ENCODE assay signal across 23 mouse cellular contexts in the genomic region with DNA sequence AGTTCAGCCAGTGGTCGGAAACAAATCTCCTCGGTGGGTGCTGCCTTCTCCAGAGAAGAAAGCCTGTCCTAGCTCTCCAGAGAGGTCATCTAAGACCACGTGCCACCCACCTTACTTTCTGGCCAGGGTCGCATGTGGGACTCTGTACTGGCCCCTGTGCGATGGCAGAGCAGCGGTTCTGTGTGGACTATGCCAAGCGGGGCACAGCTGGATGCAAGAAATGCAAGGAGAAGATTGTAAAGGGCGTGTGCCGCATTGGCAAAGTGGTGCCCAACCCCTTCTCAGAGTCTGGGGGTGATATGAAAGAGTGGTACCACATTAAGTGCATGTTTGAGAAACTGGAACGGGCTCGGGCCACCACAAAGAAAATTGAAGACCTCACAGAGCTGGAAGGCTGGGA. TPM values are rescaled to one million over a fixed set of nuclear protein-coding genes. Genes with fewer than 3 reads are reported as not detected.
DNase-seq lines count a peak whose midpoint lies in the region; ATAC-seq and TF ChIP-seq lines count a peak whose summit lies in the region.
"Had no signal": no experiment of that assay in that cellular context is flagged by ENCODE, and none has a peak within 500 bp of the region (broad histone marks: within the 10 kb centered on the region; RNA-seq: fewer than 3 reads in every experiment).

No protein-coding gene starts in this region.

- peak; percentile 64 for DNase-seq in heart, embryonic 10.5 days (ENCODE audit: low spot score)
- DNase-seq in heart, adult 9 months (ENCODE audit: low spot score in 2 of 2) = no peak
- DNase-seq in stomach, postnatal 0 days (ENCODE audit: low spot score) = no peak
- DNase-seq in hindbrain, embryonic 11.5 days (ENCODE audit: low spot score) = no peak
- DNase-seq: adrenal gland, adult 2 months; adrenal gland, postnatal 10 days; adrenal gland, postnatal 25 days; cerebellum, adult 11 months; cerebellum, adult 18-20 months; cerebellum, adult 8-10 months; cerebellum, adult 9-11 months; cerebellum, postnatal 14 days; cerebellum, postnatal 36 days; embryo, embryonic 11 days had no signal

- TF ChIP-seq CTCF in stomach, postnatal 0 days (IDR thresholded peaks at IDR 0.05; ENCODE audit: low read depth) = no peak

- H3K27ac ChIP-seq in heart, embryonic 10.5 days = no peak overlapping the region
- H3K27ac ChIP-seq in stomach, postnatal 0 days (replicated peaks) = peak overlapping the region; percentile 65; the same call in 1 of the 2 replicates
- H3K27ac ChIP-seq in hindbrain, embryonic 11.5 days (ENCODE audit: low read depth, low read length) = no peak overlapping the region
- H3K27ac ChIP-seq: embryonic facial prominence, embryonic 13.5 days; embryonic facial prominence, embryonic 15.5 days; forebrain, embryonic 10.5 days; forebrain, embryonic 12.5 days had no signal

- H3K36me3 ChIP-seq in heart, embryonic 10.5 days = peaks cover 52% of the 10 kb centered on the region
- H3K36me3 ChIP-seq in megakaryocyte, embryonic 14.5 days (replicated peaks; ENCODE audit: low read length) = peaks cover 55% of the 10 kb centered on the region
- peaks cover 3% of the 10 kb centered on the region; the same call in 1 of the 2 replicates for H3K36me3 ChIP-seq in stomach, postnatal 0 days (ENCODE audit: control insufficient read depth, insufficient read depth, low read length)
- 0 out of 2 replicates have a peak, but pooled peaks cover 3% of the 10 kb centered on the region for H3K36me3 ChIP-seq in hindbrain, embryonic 11.5 days (ENCODE audit: control insufficient read depth, insufficient read depth, low read length)

- H3K9me3 ChIP-seq in heart, embryonic 10.5 days = no peaks in the 10 kb centered on the region
- no peaks in the 10 kb centered on the region for H3K9me3 ChIP-seq in megakaryocyte, embryonic 14.5 days
- no peaks in the 10 kb centered on the region for H3K9me3 ChIP-seq in stomach, postnatal 0 days (ENCODE audit: control insufficient read depth, low read length)
- no peaks in the 10 kb centered on the region for H3K9me3 ChIP-seq in hindbrain, embryonic 11.5 days (ENCODE audit: control insufficient read depth, low read length)
- H3K9me3 ChIP-seq: embryonic facial prominence, embryonic 13.5 days; embryonic facial prominence, embryonic 15.5 days; forebrain, embryonic 10.5 days; forebrain, embryonic 12.5 days had no signal

- H3K27me3 ChIP-seq in heart, embryonic 10.5 days (ENCODE audit: insufficient read depth, poor library complexity, severe bottlenecking) = no peaks in the 10 kb centered on the region
- no peaks in the 10 kb centered on the region for H3K27me3 ChIP-seq in megakaryocyte, embryonic 14.5 days (replicated peaks)
- no peaks in the 10 kb centered on the region for H3K27me3 ChIP-seq in stomach, postnatal 0 days (ENCODE audit: control insufficient read depth, insufficient read depth, low read length)
- H3K27me3 ChIP-seq in hindbrain, embryonic 11.5 days (ENCODE audit: control insufficient read depth, insufficient read depth, low read length) = no peaks in the 10 kb centered on the region
- H3K27me3 ChIP-seq: embryonic facial prominence, embryonic 13.5 days; embryonic facial prominence, embryonic 15.5 days; forebrain, embryonic 12.5 days had no signal

- no peak for ATAC-seq in megakaryocyte, adult 5-6 weeks (ENCODE audit: poor library complexity, severe bottlenecking)
- no peak; the same call in 1 of the 2 replicates for ATAC-seq in stomach, postnatal 0 days (ENCODE audit: low FRiP score, low TSS enrichment)
- no peak for ATAC-seq in hindbrain, embryonic 11.5 days (ENCODE audit: low FRiP score)
- ATAC-seq: forebrain, embryonic 14.5 days had no signal

- WGBS in heart, embryonic 10.5 days = 91% methylated on average over 11 of the region's 11 CpGs
- WGBS in stomach, postnatal 0 days = 78% methylated on average over 11 of the region's 11 CpGs
- WGBS in hindbrain, embryonic 11.5 days = 96% methylated on average over 11 of the region's 11 CpGs

- H3K9ac ChIP-seq in stomach, postnatal 0 days (ENCODE audit: low read length) = no peak overlapping the region
- H3K9ac ChIP-seq in hindbrain, embryonic 11.5 days (ENCODE audit: low read depth, low read length) = no peak overlapping the region
- H3K9ac ChIP-seq: embryonic facial prominence, embryonic 13.5 days; embryonic facial prominence, embryonic 15.5 days; forebrain, embryonic 12.5 days had no signal

- H3K4me2 ChIP-seq in stomach, postnatal 0 days (replicated peaks; ENCODE audit: low read depth) = 0 out of 2 replicates have a peak overlapping the region, but pooled peaks have one; percentile 25
- H3K4me2 ChIP-seq in hindbrain, embryonic 11.5 days (replicated peaks; ENCODE audit: low read depth, low read length) = no peak overlapping the region
- H3K4me2 ChIP-seq: embryonic facial prominence, embryonic 15.5 days had no signal

- peaks cover 16% of the 10 kb centered on the region for H3K4me1 ChIP-seq in heart, embryonic 10.5 days
- peaks cover 40% of the 10 kb centered on the region for H3K4me1 ChIP-seq in megakaryocyte, embryonic 14.5 days
- no peaks in the 10 kb centered on the region; the same call in 1 of the 2 replicates for H3K4me1 ChIP-seq in stomach, postnatal 0 days (replicated peaks; ENCODE audit: control insufficient read depth, insufficient read depth)
- H3K4me1 ChIP-seq in hindbrain, embryonic 11.5 days (replicated peaks; ENCODE audit: control insufficient read depth, insufficient read depth, low read length) = no peaks in the 10 kb centered on the region; the same call in 1 of the 2 replicates

- H3K4me3 ChIP-seq in heart, embryonic 10.5 days = no peak overlapping the region
- peak overlapping the region; percentile 14 for H3K4me3 ChIP-seq in megakaryocyte, embryonic 14.5 days (replicated peaks)
- H3K4me3 ChIP-seq in stomach, postnatal 0 days (ENCODE audit: low read depth, low read length) = no peak overlapping the region
- no peak overlapping the region for H3K4me3 ChIP-seq in hindbrain, embryonic 11.5 days (ENCODE audit: low read depth, low read length)
- H3K4me3 ChIP-seq: embryonic facial prominence, embryonic 13.5 days; embryonic facial prominence, embryonic 15.5 days; erythroblast, embryonic 14.5 days; forebrain, embryonic 10.5 days; forebrain, embryonic 12.5 days had no signal

- TF ChIP-seq EP300 in stomach, postnatal 0 days (optimal IDR thresholded peaks at IDR 0.05) = no peak

RNA-seq across cellular contexts. Expression of a gene that starts 2.5 kb away (rescaled TPM):
- polyA plus RNA-seq in heart, embryonic 10.5 days (2016; fragmentation: Nextera tagmentation; extraction: Ambion mirVana) = 31.8 and 32.4 TPM in 2 replicates
- polyA plus RNA-seq in megakaryocyte, embryonic 14.5 days (2012; ENCODE audit: insufficient read depth, low replicate concordance) = 29.8 and 53.0 TPM in 2 replicates
- 14.0 and 15.7 TPM in 2 replicates for total RNA-seq in megakaryocyte, adult 5-6 weeks (2015)
- 17.7 and 20.3 TPM in 2 replicates for total RNA-seq in megakaryocyte, adult 5-6 weeks (2017)
- polyA plus RNA-seq in stomach, postnatal 0 days (2015; fragmentation: Nextera tagmentation; extraction: Ambion mirVana) = 13.4 and 13.7 TPM in 2 replicates
- 38.0 and 48.0 TPM in 2 replicates for polyA plus RNA-seq in hindbrain, embryonic 11.5 days (2014; fragmentation: Nextera tagmentation; extraction: Ambion mirVana)

RNA-seq across cellular contexts. Expression of a gene that starts 19.3 kb away (rescaled TPM):
- 29.6 and 37.3 TPM in 2 replicates for polyA plus RNA-seq in heart, embryonic 10.5 days (2016; fragmentation: Nextera tagmentation; extraction: Ambion mirVana)
- 3.3 and 16.1 TPM in 2 replicates for polyA plus RNA-seq in megakaryocyte, embryonic 14.5 days (2012; ENCODE audit: insufficient read depth, low replicate concordance)
- total RNA-seq in megakaryocyte, adult 5-6 weeks (2015) = 13.9 and 15.6 TPM in 2 replicates
- total RNA-seq in megakaryocyte, adult 5-6 weeks (2017) = 39.9 and 46.3 TPM in 2 replicates
- 19.2 and 19.6 TPM in 2 replicates for polyA plus RNA-seq in stomach, postnatal 0 days (2015; fragmentation: Nextera tagmentation; extraction: Ambion mirVana)
- polyA plus RNA-seq in hindbrain, embryonic 11.5 days (2014; fragmentation: Nextera tagmentation; extraction: Ambion mirVana) = 39.2 and 42.6 TPM in 2 replicates

RNA-seq across cellular contexts. Expression of a gene that starts 19.3 kb away (rescaled TPM):
- 0.14 and 0.26 TPM in 2 replicates for polyA plus RNA-seq in heart, embryonic 10.5 days (2016; fragmentation: Nextera tagmentation; extraction: Ambion mirVana)
- 0.47 TPM in 1 of 2 replicates, not detected in the other for polyA plus RNA-seq in megakaryocyte, embryonic 14.5 days (2012; ENCODE audit: insufficient read depth, low replicate concordance)
- total RNA-seq in megakaryocyte, adult 5-6 weeks (2015) = 0.11 TPM in 1 of 2 replicates, not detected in the other
- total RNA-seq in megakaryocyte, adult 5-6 weeks (2017) = not detected in 2 replicates
- 0.23 and 0.29 TPM in 2 replicates for polyA plus RNA-seq in stomach, postnatal 0 days (2015; fragmentation: Nextera tagmentation; extraction: Ambion mirVana)
- 0.49 and 0.69 TPM in 2 replicates for polyA plus RNA-seq in hindbrain, embryonic 11.5 days (2014; fragmentation: Nextera tagmentation; extraction: Ambion mirVana)
- total RNA-seq: common myeloid progenitor, adult 5-6 weeks had no signal
